Mouse (Mus musculus): ENCODE results near the gene Cux1. TPM values are rescaled to one million over a fixed set of nuclear protein-coding genes. Genes with fewer than 3 reads are reported as not detected.

Cux1 gene
- total and polyA plus RNA-seq, 3 experiments: 46.8 to 101 (median 85.8) TPM

DNA sequence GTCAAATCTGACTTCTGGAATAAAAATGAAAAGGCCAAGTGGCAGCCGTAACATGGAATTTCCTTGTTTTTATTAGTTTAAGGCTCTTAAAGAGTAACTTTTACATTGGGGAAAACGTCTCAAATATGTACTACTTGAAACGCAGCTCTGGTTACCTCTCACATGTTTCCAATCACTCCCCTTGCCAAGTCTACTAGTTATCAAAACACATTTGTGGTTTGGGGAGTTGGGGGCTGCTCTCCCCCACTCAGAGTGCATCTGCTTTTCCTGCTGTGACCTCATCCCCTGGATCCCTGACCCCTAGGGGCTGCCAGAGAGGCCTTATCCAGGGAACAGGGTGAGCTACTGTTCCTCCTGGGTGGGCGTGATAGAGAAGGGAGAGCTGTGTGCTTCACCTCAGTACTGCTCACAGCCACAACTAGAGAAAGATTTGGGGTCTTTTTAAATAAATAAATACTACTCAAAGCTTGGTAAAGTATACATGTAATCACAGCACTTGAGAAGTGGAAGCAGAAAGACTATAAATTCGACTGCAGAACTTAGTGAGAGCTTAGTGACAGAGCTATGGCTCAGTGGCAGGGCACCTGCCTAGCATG, 64.7 kb downstream of the Cux1 start:
- H3K27ac ChIP-seq: no peak overlapping the region
- intact Hi-C loops (cut with DNase I): no loop called here
- WGBS: 49% methylated on average over 5 of the region's 5 CpGs
- no peak overlapping the region for H3K4me3 ChIP-seq
- no peaks in the 10 kb centered on the region for H3K27me3 ChIP-seq (ENCODE audit: control insufficient read depth, insufficient read depth, low read length)
- H3K9ac ChIP-seq (ENCODE audit: low read depth, low read length): no peak overlapping the region
- no peak for TF ChIP-seq CTCF (IDR thresholded peaks at IDR 0.05)
- no peak for TF ChIP-seq POLR2A (IDR thresholded peaks at IDR 0.05; ENCODE audit: insufficient read depth, low read depth, low read length)
- no peak for TF ChIP-seq EP300 (IDR thresholded peaks at IDR 0.05; ENCODE audit: insufficient read depth, low read depth, low read length)
- no peak for DNase-seq
- peaks cover 18% of the 10 kb centered on the region for H3K4me1 ChIP-seq (ENCODE audit: control insufficient read depth, insufficient read depth, low read length)
- H3K79me2 ChIP-seq (replicated peaks; ENCODE audit: control insufficient read depth, insufficient read depth, low read length): peaks cover 4% of the 10 kb centered on the region
- no peaks in the 10 kb centered on the region; the same call in none of the 2 replicates for H3K36me3 ChIP-seq (ENCODE audit: control insufficient read depth, insufficient read depth, low read length)

GRCm38 (mm10) chr5:136500307-136500871, 66.9 kb downstream of the Cux1 start:
- H3K79me2 ChIP-seq (replicated peaks; ENCODE audit: control insufficient read depth, insufficient read depth, low read length): peaks cover 4% of the 10 kb centered on the region
- 18% methylated on average over 6 of the region's 6 CpGs for WGBS
- intact Hi-C loops (cut with DNase I): no loop called here
- DNase-seq: peak in 1 of 2 experiments; percentile 20
- H3K4me3 ChIP-seq: no peak overlapping the region
- H3K27me3 ChIP-seq (ENCODE audit: control insufficient read depth, insufficient read depth, low read length): no peaks in the 10 kb centered on the region
- no peak overlapping the region for H3K9ac ChIP-seq (ENCODE audit: low read depth, low read length)
- H3K36me3 ChIP-seq (ENCODE audit: control insufficient read depth, insufficient read depth, low read length): no peaks in the 10 kb centered on the region
- no peak for TF ChIP-seq EP300 (IDR thresholded peaks at IDR 0.05; ENCODE audit: insufficient read depth, low read depth, low read length)
- TF ChIP-seq POLR2A (IDR thresholded peaks at IDR 0.05; ENCODE audit: insufficient read depth, low read depth, low read length): no peak
- peak overlapping the region; percentile 18; the same call in 1 of the 2 replicates for H3K27ac ChIP-seq
- peaks cover 16% of the 10 kb centered on the region for H3K4me1 ChIP-seq (ENCODE audit: control insufficient read depth, insufficient read depth, low read length)

DNA sequence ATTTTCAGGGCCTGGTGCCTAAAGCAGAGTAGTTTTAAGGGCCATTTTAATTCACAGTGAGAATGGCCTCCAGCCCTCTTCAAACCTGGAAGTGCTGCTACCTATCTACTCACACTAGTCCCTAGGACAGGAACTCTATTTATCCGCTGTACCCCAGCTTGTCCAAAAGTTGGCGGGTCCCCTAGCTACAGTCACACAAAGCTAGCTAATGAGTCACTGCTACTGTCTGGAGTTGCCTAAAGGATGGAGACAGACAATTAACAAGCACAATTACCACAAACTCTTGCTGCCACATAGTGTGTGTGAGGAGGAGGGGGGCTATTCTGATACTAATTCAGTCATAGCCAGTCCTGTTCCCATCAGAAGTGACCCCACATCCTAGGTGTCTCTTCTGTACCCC, 68.0 kb downstream of the Cux1 start:
- Histone ChIP-seq H3K36me3 (ENCODE audit: control insufficient read depth, insufficient read depth, low read length) (no peaks in the 10 kb centered on the region), H3K27me3 (ENCODE audit: control insufficient read depth, insufficient read depth, low read length) (no peaks in the 10 kb centered on the region), H3K4me3 (no peak overlapping the region), H3K9ac (ENCODE audit: low read depth, low read length) (no peak overlapping the region), H3K4me1 (ENCODE audit: control insufficient read depth, insufficient read depth, low read length) (peaks cover 16% of the 10 kb centered on the region), H3K79me2 (replicated peaks; ENCODE audit: control insufficient read depth, insufficient read depth, low read length) (peaks cover 4% of the 10 kb centered on the region), H3K27ac (no peak overlapping the region)
- no peak for DNase-seq
- no peak for TF ChIP-seq CTCF (IDR thresholded peaks at IDR 0.05)
- TF ChIP-seq POLR2A (IDR thresholded peaks at IDR 0.05; ENCODE audit: insufficient read depth, low read depth, low read length): no peak
- no peak for TF ChIP-seq EP300 (IDR thresholded peaks at IDR 0.05; ENCODE audit: insufficient read depth, low read depth, low read length)
- intact Hi-C loops (cut with DNase I): no loop called here
- 70% methylated on average over 2 of the region's 2 CpGs for WGBS

GRCm38 (mm10) chr5:136498741-136499140, 68.5 kb downstream of the Cux1 start:
- Histone ChIP-seq H3K36me3 (ENCODE audit: control insufficient read depth, insufficient read depth, low read length) (no peaks in the 10 kb centered on the region), H3K4me1 (ENCODE audit: control insufficient read depth, insufficient read depth, low read length) (peaks cover 12% of the 10 kb centered on the region), H3K4me3 (no peak overlapping the region), H3K27me3 (ENCODE audit: control insufficient read depth, insufficient read depth, low read length) (no peaks in the 10 kb centered on the region), H3K79me2 (replicated peaks; ENCODE audit: control insufficient read depth, insufficient read depth, low read length) (peaks cover 2% of the 10 kb centered on the region; the same call in 1 of the 2 replicates), H3K27ac (no peak overlapping the region), H3K9ac (ENCODE audit: low read depth, low read length) (no peak overlapping the region)
- intact Hi-C loops (cut with DNase I): no loop called here
- no peak for DNase-seq
- WGBS: 97% methylated on average over 3 of the region's 3 CpGs
- no peak for TF ChIP-seq CTCF (IDR thresholded peaks at IDR 0.05)
- TF ChIP-seq POLR2A (IDR thresholded peaks at IDR 0.05; ENCODE audit: insufficient read depth, low read depth, low read length): no peak
- TF ChIP-seq EP300 (IDR thresholded peaks at IDR 0.05; ENCODE audit: insufficient read depth, low read depth, low read length): no peak

DNA sequence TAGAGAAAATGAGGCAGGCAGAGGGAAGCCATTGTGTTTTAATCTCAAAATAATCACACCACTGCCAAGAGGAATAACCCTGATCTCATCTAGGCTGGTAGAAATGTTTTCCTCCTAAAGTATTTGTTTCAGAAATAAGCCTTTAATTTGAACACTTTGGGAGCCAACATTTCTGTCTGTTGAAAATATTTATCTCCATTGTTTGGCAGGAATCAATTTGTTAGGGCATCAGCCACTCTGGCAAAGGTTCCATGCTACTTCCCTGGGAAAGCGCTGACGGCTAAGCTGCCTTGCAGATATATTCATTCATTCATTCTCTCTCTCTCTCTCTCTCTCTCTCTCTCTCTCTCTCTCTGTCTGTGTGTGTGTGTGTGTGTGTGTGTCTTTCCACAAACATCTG, 70.0 kb downstream of the Cux1 start:
- H3K27me3 ChIP-seq (ENCODE audit: control insufficient read depth, insufficient read depth, low read length): no peaks in the 10 kb centered on the region
- H3K9ac ChIP-seq (ENCODE audit: low read depth, low read length): no peak overlapping the region
- DNase-seq: no peak
- intact Hi-C loops (cut with DNase I): no loop called here
- H3K79me2 ChIP-seq (replicated peaks; ENCODE audit: control insufficient read depth, insufficient read depth, low read length): peaks cover 2% of the 10 kb centered on the region; the same call in 1 of the 2 replicates
- H3K27ac ChIP-seq: no peak overlapping the region
- H3K4me1 ChIP-seq (ENCODE audit: control insufficient read depth, insufficient read depth, low read length): peaks cover 4% of the 10 kb centered on the region
- no peak overlapping the region for H3K4me3 ChIP-seq
- no peaks in the 10 kb centered on the region for H3K36me3 ChIP-seq (ENCODE audit: control insufficient read depth, insufficient read depth, low read length)
- no peak for TF ChIP-seq POLR2A (IDR thresholded peaks at IDR 0.05; ENCODE audit: insufficient read depth, low read depth, low read length)
- no peak for TF ChIP-seq EP300 (IDR thresholded peaks at IDR 0.05; ENCODE audit: insufficient read depth, low read depth, low read length)
- no peak for TF ChIP-seq CTCF (IDR thresholded peaks at IDR 0.05)
- WGBS: 27% methylated on average over 2 of the region's 2 CpGs

DNA sequence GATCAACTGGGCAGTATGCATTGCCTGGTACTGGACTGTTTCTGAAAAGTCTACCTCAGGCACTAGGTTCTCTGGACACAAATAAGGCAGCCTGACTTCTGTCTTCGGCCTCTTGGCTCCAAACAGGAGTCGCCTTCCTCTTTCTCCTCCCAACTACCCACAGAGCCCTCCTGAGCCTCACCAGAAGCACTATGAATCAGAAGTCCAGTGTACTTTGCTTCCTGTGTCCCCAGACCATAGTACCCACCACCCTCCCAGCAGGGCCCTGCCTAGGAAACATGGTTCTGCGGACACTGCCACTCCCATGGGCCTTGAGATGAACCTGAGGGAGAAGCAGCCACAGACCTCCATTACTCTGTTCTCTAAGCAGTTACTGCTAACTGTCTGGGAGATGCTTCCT, 71.7 kb downstream of the Cux1 start:
- Histone ChIP-seq H3K9ac (ENCODE audit: low read depth, low read length) (no peak overlapping the region), H3K4me3 (no peak overlapping the region), H3K79me2 (replicated peaks; ENCODE audit: control insufficient read depth, insufficient read depth, low read length) (peaks cover 2% of the 10 kb centered on the region; the same call in 1 of the 2 replicates), H3K36me3 (ENCODE audit: control insufficient read depth, insufficient read depth, low read length) (no peaks in the 10 kb centered on the region), H3K27me3 (ENCODE audit: control insufficient read depth, insufficient read depth, low read length) (no peaks in the 10 kb centered on the region), H3K27ac (no peak overlapping the region), H3K4me1 (ENCODE audit: control insufficient read depth, insufficient read depth, low read length) (peaks cover 2% of the 10 kb centered on the region)
- TF ChIP-seq POLR2A (IDR thresholded peaks at IDR 0.05; ENCODE audit: insufficient read depth, low read depth, low read length): no peak
- TF ChIP-seq CTCF (IDR thresholded peaks at IDR 0.05): no peak
- no peak for DNase-seq
- WGBS: 84% methylated on average over 3 of the region's 3 CpGs
- intact Hi-C loops (cut with DNase I): no loop called here
